Mouse (Mus musculus) effector memory CD4-positive, alpha-beta T cell, adult 7 months (primary cell): ENCODE measurements around the gene Olfr819. TPM values are rescaled to one million over a fixed set of nuclear protein-coding genes. Genes with fewer than 3 reads are reported as not detected.

ENCODE experiments used
- polyA plus RNA-seq: library from polyadenylated mRNA; unstranded; fragments of 100-300 nt; shearing (Covaris generic); gene quantifications from one replicate; pipeline ENCODE4 v1.2.1, GENCODE M21; 2017

Gene Olfr819
- not detected for polyA plus RNA-seq

GRCm38 (mm10) chr10:129967166-129967565 lies at the start of gene Olfr819:
Olfr819 (minus strand) TSS chr10:129967266.

GRCm38 (mm10) chr10:130012321-130012720 lies 45.3 kb upstream of the Olfr819 start, which contains the start of gene Olfr820:
Olfr820 (plus strand) TSS chr10:130012621.

GRCm38 (mm10) chr10:129984962-129985361 lies 17.9 kb upstream of the Olfr819 start, which contains the start of gene Gm10310:
Gm10310 (minus strand) TSS chr10:129985062.

GRCm38 (mm10) chr10:129976040-129976439 lies 9.0 kb upstream of the Olfr819 start, which contains the start of gene Olfr247:
Olfr247 (minus strand) TSS chr10:129976140.

GRCm38 (mm10) chr10:129949000-129949399 lies 18.1 kb downstream of the Olfr819 start, which contains the start of gene Olfr818:
Olfr818 (minus strand) TSS chr10:129949100.

GRCm38 (mm10) chr10:129915497-129915896 lies 51.6 kb downstream of the Olfr819 start, which contains the start of gene Olfr816:
Olfr816 (minus strand) TSS chr10:129915597.

Other genes starting within 250 kb of the Olfr819 start
- not detected for gene Olfr805, start 237.9 kb downstream of the Olfr819 start, polyA plus RNA-seq
- gene Olfr806, start 225.3 kb downstream of the Olfr819 start, polyA plus RNA-seq = not detected
- 0.21 TPM for gene Olfr807, start 209.5 kb downstream of the Olfr819 start, polyA plus RNA-seq
- gene Olfr808, start 201.8 kb downstream of the Olfr819 start, polyA plus RNA-seq = not detected
- not detected for gene Olfr809, start 192.6 kb downstream of the Olfr819 start, polyA plus RNA-seq
- gene Olfr810, start 172.3 kb downstream of the Olfr819 start, polyA plus RNA-seq = not detected
- gene Olfr811, start 162.9 kb downstream of the Olfr819 start, polyA plus RNA-seq = not detected
- gene Olfr812, start 121.2 kb downstream of the Olfr819 start, polyA plus RNA-seq = not detected
- not detected for gene Olfr813, start 111.9 kb downstream of the Olfr819 start, polyA plus RNA-seq
- gene Olfr814, start 87.4 kb downstream of the Olfr819 start, polyA plus RNA-seq = 0.11 TPM
- 0.21 TPM for gene Olfr815, start 61.4 kb downstream of the Olfr819 start, polyA plus RNA-seq
- gene Olfr816, start 51.7 kb downstream of the Olfr819 start, polyA plus RNA-seq = 1.5 TPM
- not detected for gene Olfr818, start 18.2 kb downstream of the Olfr819 start, polyA plus RNA-seq
- not detected for gene Olfr247, start 8.9 kb upstream of the Olfr819 start, polyA plus RNA-seq
- gene Gm10310, start 17.8 kb upstream of the Olfr819 start, polyA plus RNA-seq = 0.40 TPM
- not detected for gene Olfr820, start 45.4 kb upstream of the Olfr819 start, polyA plus RNA-seq
- gene Olfr821, start 63.1 kb upstream of the Olfr819 start, polyA plus RNA-seq = not detected
- gene Olfr822, start 103.9 kb upstream of the Olfr819 start, polyA plus RNA-seq = not detected
- not detected for gene Olfr823, start 148.1 kb upstream of the Olfr819 start, polyA plus RNA-seq
- gene Olfr824, start 162.7 kb upstream of the Olfr819 start, polyA plus RNA-seq = not detected
- not detected for gene Olfr825, start 199.5 kb upstream of the Olfr819 start, polyA plus RNA-seq
- gene Olfr826, start 216.9 kb upstream of the Olfr819 start, polyA plus RNA-seq = not detected
- not detected for gene Olfr827, start 247.1 kb upstream of the Olfr819 start, polyA plus RNA-seq